Mouse (Mus musculus) G1E-ER4 (cell line): ENCODE data around the gene Ubiad1. TPM values are rescaled to one million over a fixed set of nuclear protein-coding genes. Genes with fewer than 3 reads are reported as not detected.

Source experiments
- GATA1 ChIP-seq: IDR thresholded peaks from one replicate; pipeline ENCODE4 v1.8.0; 2012; ENCODE audit warnings: low read length, inconsistent platforms
- polyA plus RNA-seq: library from polyadenylated mRNA; stranded (reverse); fragments of >175 nt; gene quantifications from 2 replicates; pipeline ENCODE4 v1.2.3, GENCODE M21; 2012

Ubiad1 gene
- polyA plus RNA-seq: 20.7 and 32.9 TPM in 2 replicates

GRCm38 (mm10) chr4:148444250-148444967 lies at the start of gene Ubiad1:
Ubiad1 (minus strand) TSS chr4:148444771.
- TF ChIP-seq GATA1: no peak

DNA sequence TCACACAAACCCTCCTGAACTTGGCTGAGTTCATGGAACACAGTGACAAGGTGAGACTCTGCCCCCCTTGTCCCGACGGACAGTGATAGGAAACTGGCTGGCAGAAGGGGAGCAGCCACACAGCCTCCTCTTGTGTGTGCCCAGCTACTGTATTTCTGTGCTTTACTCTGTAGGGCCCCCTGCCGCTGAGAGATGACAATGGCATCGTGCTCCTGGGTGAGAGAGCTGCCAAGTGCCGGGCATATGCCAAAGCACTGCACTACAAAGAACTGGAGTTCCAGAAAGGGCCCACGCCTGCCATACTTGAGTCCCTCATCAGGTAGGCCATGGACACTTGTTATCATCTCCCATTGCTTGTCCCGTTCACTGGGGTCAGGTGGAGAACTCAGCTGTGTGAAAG lies 46.9 kb upstream of the Ubiad1 start:
- no peak for TF ChIP-seq GATA1

- TF ChIP-seq GATA1: no peak
Measured at GRCm38 (mm10) chr4:148490502-148490901, 45.9 kb upstream of the Ubiad1 start.

- no peak for TF ChIP-seq GATA1
Measured at GRCm38 (mm10) chr4:148487841-148488240, 43.3 kb upstream of the Ubiad1 start.

DNA sequence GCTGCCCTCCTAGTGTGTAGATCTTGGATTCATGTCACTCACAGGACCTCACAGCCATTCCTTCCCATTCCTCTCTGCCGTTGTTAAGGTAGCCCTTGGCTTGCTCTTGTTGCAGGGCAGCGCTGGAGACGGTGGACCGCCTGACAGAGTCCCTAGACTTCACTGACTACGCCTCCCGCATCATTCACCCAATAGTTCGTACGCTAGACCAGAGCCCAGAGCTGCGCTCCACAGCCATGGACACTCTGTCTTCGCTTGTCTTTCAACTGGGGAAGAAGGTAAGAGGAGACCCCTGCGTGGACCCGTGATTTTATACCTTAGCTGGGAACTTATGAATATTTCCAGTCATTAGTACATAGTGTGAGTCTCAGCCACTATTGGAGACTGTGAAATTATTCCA lies 39.9 kb upstream of the Ubiad1 start:
- no peak for TF ChIP-seq GATA1

DNA sequence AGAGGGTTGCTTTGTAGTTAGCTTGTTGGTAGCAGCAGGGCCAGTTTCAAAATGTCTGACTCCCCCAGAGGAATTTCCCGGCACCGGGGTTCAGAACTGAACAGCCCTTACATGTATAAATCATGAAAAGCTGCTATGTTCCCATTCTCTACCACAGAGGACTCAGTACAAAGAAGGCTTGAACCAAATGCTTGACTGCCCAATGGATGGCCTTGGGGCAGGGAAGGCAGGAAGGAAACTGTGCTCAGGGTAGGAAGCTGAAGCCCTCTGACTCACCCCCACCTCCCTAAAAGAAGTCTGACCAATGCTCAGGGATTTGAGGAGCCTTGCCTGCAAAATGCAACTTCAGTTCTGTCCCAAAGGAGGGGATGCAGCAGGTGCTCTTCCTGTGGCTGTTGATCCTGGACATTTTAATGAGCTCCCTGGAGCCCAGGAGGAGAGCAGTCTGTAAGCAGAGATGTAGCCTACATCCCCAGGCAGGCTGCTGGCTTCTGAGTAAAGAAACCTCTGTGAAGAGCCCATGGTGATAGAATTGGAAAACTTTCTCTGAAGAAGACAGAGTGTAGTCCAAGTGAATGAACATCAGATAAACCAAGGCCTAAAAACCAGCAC lies 37.1 kb upstream of the Ubiad1 start:
- no peak for TF ChIP-seq GATA1

DNA sequence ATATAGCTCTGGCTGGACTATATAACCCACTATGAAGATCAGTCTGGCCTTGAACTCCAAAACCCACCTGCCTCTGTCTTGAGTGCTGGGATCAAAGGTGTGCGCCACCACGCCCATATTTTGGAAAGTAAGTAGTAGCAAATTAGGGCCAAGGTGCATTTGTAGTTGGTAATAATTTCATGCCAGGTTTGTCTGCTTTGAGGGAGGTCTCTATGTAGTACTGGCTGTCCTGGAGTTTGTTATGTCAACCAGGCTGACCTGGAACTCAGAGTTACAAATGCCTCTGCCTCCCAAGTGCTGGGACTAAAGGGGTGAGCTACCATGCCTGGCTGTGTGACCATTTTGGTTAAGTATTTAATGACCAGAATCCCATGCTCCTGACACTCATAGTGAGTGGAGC lies 35.7 kb upstream of the Ubiad1 start:
- TF ChIP-seq GATA1: no peak

DNA sequence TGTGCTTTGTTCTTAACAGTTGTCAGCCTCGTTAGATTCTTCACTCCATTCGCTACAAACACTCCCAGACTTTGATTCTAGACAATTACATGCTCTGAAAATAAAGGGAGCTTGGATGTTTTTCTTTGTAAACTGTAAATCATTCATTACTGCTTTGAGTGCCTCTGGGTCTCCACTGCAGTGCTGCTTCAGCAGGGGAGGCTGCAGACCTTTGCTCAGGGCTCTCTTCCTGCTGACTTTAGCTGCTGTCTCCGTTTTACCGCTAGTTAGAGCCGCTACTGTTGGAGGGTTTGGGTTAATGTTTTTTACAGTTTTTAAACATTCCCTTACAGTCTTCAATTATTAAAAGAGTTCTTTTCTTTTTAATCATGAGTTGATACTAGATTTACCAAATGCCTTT lies 28.9 kb upstream of the Ubiad1 start:
- no peak for TF ChIP-seq GATA1

GRCm38 (mm10) chr4:148472436-148473174 lies 28.0 kb upstream of the Ubiad1 start:
- no peak for TF ChIP-seq GATA1

- TF ChIP-seq GATA1: no peak
Measured at GRCm38 (mm10) chr4:148471363-148471806, 26.8 kb upstream of the Ubiad1 start.

DNA sequence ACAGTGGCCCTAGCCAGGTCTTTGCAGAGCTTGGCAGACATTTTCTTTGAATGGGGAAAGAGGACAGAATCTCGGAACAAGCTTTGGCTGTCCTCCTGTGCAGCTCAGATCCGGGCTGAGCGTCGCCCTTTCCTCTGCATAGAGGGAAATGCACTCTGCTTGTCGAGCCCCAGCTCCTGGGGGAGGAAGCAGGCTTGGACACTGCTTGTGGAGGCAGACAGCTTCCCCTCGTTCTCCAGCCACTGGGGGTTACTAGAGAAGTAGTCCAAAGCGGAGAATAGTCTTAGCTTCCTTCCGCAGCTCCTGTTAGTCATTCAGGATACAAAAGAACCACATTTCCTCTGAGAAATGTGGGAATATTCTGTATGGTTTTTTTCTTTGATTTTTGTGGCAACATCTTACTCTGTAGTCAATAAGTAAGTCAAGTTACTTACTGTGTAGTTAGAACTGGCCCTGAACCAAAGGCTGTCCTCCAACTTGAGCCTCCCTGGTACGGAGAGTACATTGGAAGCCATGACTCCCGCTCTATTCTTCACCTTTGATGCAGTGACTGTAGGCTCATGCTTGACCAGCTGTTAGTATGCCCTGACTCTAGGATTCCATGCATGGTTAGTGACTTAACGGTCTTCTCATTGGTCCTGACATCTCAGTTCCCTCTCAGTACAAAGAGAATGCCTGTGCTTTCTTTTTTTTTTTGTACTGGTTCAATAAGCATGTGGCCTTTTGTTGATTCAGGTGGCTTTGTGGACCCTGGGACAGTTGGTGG lies 25.1 kb upstream of the Ubiad1 start:
- TF ChIP-seq GATA1: no peak

DNA sequence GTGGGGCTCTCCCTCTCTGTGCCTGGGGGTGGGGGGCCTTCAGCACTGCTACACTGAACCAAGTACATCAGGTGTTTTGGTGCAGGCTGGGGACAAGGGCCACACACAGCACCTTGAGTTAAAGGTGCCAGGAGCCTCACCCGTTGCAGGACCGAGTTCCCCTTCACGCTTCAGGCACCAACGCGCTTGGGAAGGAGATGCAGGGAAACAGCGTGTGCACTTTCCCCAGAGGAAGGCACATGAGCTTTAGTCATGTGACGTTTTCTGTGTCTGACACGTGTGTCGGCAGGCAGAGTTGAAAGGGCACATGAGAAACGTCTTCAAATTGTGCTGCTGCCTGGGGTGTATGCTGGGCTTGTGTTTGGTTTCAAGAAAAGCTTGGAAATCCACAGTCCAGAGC lies 23.8 kb upstream of the Ubiad1 start:
- no peak for TF ChIP-seq GATA1

DNA sequence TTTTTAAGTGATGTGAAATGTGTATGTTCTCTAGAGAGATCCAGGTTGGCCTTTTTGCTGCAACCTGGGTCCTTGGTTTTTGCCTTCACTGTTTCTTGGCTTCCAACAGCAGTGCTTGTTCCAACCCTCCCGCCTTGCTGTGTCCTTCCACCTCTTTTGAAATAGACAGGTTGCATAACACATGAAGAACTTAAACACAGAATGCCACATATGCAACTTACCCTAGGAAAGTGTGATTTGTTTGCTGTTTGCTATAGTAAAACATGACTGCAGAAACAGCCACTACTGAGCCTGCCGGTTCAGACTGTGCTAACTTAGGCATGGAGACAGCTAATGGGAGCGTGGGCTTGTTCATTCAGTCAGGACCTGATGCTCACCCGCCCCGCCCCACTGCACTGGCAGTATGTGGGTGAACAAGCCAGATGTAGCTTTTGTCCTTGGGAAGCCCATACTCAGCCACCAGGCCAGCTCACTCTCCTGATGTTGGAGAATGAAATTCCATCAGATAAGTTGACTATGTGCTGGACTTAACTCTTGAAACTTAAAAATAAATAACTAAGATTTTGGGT lies 22.0 kb upstream of the Ubiad1 start:
- no peak for TF ChIP-seq GATA1

DNA sequence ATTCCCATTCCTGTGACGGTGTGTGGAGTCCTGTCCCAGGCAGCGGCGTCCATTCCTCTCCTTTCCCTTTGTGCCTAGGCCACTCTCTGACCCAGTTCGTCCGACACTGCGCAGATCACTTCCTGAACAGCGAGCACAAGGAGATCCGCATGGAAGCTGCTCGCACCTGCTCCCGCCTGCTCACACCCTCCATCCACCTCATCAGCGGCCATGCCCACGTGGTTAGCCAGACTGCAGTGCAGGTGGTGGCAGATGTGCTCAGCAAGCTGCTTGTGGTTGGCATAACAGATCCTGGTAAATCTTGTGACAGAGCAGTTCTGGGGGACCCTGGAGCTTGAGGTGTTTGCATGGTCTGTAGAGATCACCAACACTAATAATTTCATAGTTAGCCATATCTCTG lies 20.3 kb upstream of the Ubiad1 start:
- no peak for TF ChIP-seq GATA1

DNA sequence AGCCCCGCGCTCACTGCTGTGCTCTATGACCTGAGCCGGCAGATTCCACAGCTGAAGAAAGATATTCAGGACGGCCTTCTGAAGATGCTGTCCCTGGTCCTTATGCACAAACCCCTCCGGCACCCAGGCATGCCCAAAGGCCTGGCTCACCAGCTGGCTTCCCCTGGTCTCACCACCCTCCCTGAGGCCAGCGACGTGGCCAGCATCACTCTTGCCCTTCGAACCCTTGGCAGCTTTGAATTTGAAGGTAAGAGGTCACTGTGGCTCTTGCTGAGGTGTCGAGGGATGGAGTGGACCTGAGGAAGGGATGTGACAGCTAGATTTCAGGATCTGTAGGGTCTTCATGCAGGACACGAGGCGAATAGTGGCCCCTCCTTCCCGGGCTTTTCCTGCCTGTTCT lies 19.7 kb upstream of the Ubiad1 start:
- TF ChIP-seq GATA1: no peak
